Mouse (Mus musculus): ENCODE data around the gene Psmf1. TPM values are rescaled to one million over a fixed set of nuclear protein-coding genes. Genes with fewer than 3 reads are reported as not detected.

Psmf1 gene
- polyA plus RNA-seq, 2 experiments, result 23.9 to 46.2 TPM

- no peaks in the 10 kb centered on the region for H3K9me3 ChIP-seq (ENCODE audit: control insufficient read depth, low read length)
- peak within 1 kb of the TSS in 1 of 2 experiments; percentile 42; a peak in 2 of 4 replicates for H3K4me3 ChIP-seq (ENCODE audit: insufficient read depth in 1 of 2, low read depth in 2 of 2, low read length in 2 of 2)
- no peaks in the 10 kb centered on the region for H3K4me1 ChIP-seq (replicated peaks; ENCODE audit: control insufficient read depth in 2 of 2, insufficient read depth in 2 of 2, low read length in 1 of 2)
- WGBS (ENCODE audit: insufficient replicate concordance), result 4% methylated on average over 25 of the region's 25 CpGs
- no peak for TF ChIP-seq EP300 (IDR thresholded peaks at IDR 0.05; ENCODE audit: low read depth)
- TF ChIP-seq CTCF (IDR thresholded peaks at IDR 0.05; ENCODE audit: low read depth), result no peak
- ATAC-seq (ENCODE audit: insufficient read depth) (no peak), DNase-seq (ENCODE audit: low read depth in 3 of 3, low spot score in 3 of 3) (no peak)
- peaks cover 46% of the 10 kb centered on the region for H3K27me3 ChIP-seq (ENCODE audit: control insufficient read depth, insufficient read depth, low read length)
- peak within 1 kb of the TSS; percentile 59 for H3K4me2 ChIP-seq (ENCODE audit: low read depth)
- no peaks in the 10 kb centered on the region for H3K36me3 ChIP-seq (replicated peaks; ENCODE audit: control insufficient read depth, insufficient read depth, low read depth)
- no peak within 1 kb of the TSS for H3K27ac ChIP-seq
- no peak within 1 kb of the TSS for H3K9ac ChIP-seq (replicated peaks)
Measured at GRCm38 (mm10) chr2:151701231-151702145, 42.5 kb downstream of the Psmf1 start, which contains the start of gene Tmem74b. Gene Tmem74b (plus strand): TSS chr2:151702008.

- WGBS (ENCODE audit: insufficient replicate concordance), result 55% methylated on average over 4 of the region's 4 CpGs
- ATAC-seq (ENCODE audit: insufficient read depth), result no peak
- H3K27ac ChIP-seq, result no peak overlapping the region
- H3K27me3 ChIP-seq (ENCODE audit: control insufficient read depth, insufficient read depth, low read length), result no peaks in the 10 kb centered on the region
- H3K4me3 ChIP-seq (ENCODE audit: insufficient read depth in 1 of 2, low read depth in 2 of 2, low read length in 2 of 2), result no peak overlapping the region
- H3K9me3 ChIP-seq (ENCODE audit: control insufficient read depth, low read length), result no peaks in the 10 kb centered on the region
- H3K9ac ChIP-seq (replicated peaks), result no peak overlapping the region
- no peak for DNase-seq (ENCODE audit: low read depth in 3 of 3, low spot score in 3 of 3)
- H3K4me2 ChIP-seq (ENCODE audit: low read depth), result no peak overlapping the region
- no peak for TF ChIP-seq CTCF (IDR thresholded peaks at IDR 0.05; ENCODE audit: low read depth)
- no peak for TF ChIP-seq EP300 (IDR thresholded peaks at IDR 0.05; ENCODE audit: low read depth)
- no peaks in the 10 kb centered on the region for H3K4me1 ChIP-seq (replicated peaks; ENCODE audit: control insufficient read depth in 2 of 2, insufficient read depth in 2 of 2, low read length in 1 of 2)
- no peaks in the 10 kb centered on the region for H3K36me3 ChIP-seq (replicated peaks; ENCODE audit: control insufficient read depth, insufficient read depth, low read depth)
Measured at GRCm38 (mm10) chr2:151682976-151683375, 61.0 kb downstream of the Psmf1 start.

GRCm38 (mm10) chr2:151682357-151682756 is 61.6 kb downstream of the Psmf1 start:
- ATAC-seq (ENCODE audit: insufficient read depth) (no peak), DNase-seq (ENCODE audit: low read depth in 3 of 3, low spot score in 3 of 3) (no peak)
- TF ChIP-seq CTCF (IDR thresholded peaks at IDR 0.05; ENCODE audit: low read depth) (peak; percentile 43), EP300 (IDR thresholded peaks at IDR 0.05; ENCODE audit: low read depth) (no peak)
- Histone ChIP-seq H3K27me3 (ENCODE audit: control insufficient read depth, insufficient read depth, low read length) (no peaks in the 10 kb centered on the region), H3K9ac (replicated peaks) (no peak overlapping the region), H3K4me1 (replicated peaks; ENCODE audit: control insufficient read depth in 2 of 2, insufficient read depth in 2 of 2, low read length in 1 of 2) (no peaks in the 10 kb centered on the region), H3K4me3 (ENCODE audit: insufficient read depth in 1 of 2, low read depth in 2 of 2, low read length in 2 of 2) (no peak overlapping the region), H3K9me3 (ENCODE audit: control insufficient read depth, low read length) (no peaks in the 10 kb centered on the region), H3K36me3 (replicated peaks; ENCODE audit: control insufficient read depth, insufficient read depth, low read depth) (no peaks in the 10 kb centered on the region), H3K4me2 (ENCODE audit: low read depth) (no peak overlapping the region), H3K27ac (no peak overlapping the region)
- 46% methylated on average over 3 of the region's 3 CpGs for WGBS (ENCODE audit: insufficient replicate concordance)

- H3K27me3 ChIP-seq (ENCODE audit: control insufficient read depth, insufficient read depth, low read length), result no peaks in the 10 kb centered on the region
- H3K9ac ChIP-seq (replicated peaks), result no peak overlapping the region
- H3K4me2 ChIP-seq (ENCODE audit: low read depth), result no peak overlapping the region
- no peak overlapping the region for H3K27ac ChIP-seq
- DNase-seq (ENCODE audit: low read depth in 3 of 3, low spot score in 3 of 3) (no peak), ATAC-seq (ENCODE audit: insufficient read depth) (no peak)
- no peaks in the 10 kb centered on the region for H3K4me1 ChIP-seq (replicated peaks; ENCODE audit: control insufficient read depth in 2 of 2, insufficient read depth in 2 of 2, low read length in 1 of 2)
- no peaks in the 10 kb centered on the region for H3K36me3 ChIP-seq (replicated peaks; ENCODE audit: control insufficient read depth, insufficient read depth, low read depth)
- 45% methylated on average over 2 of the region's 2 CpGs for WGBS (ENCODE audit: insufficient replicate concordance)
- no peaks in the 10 kb centered on the region for H3K9me3 ChIP-seq (ENCODE audit: control insufficient read depth, low read length)
- H3K4me3 ChIP-seq (ENCODE audit: insufficient read depth in 1 of 2, low read depth in 2 of 2, low read length in 2 of 2), result no peak overlapping the region
- no peak for TF ChIP-seq CTCF (IDR thresholded peaks at IDR 0.05; ENCODE audit: low read depth)
- TF ChIP-seq EP300 (IDR thresholded peaks at IDR 0.05; ENCODE audit: low read depth), result no peak
Measured at GRCm38 (mm10) chr2:151676234-151676633, 67.8 kb downstream of the Psmf1 start.

GRCm38 (mm10) chr2:151670968-151671329 is 73.0 kb downstream of the Psmf1 start:
- Histone ChIP-seq H3K27ac (no peak overlapping the region), H3K27me3 (ENCODE audit: control insufficient read depth, insufficient read depth, low read length) (no peaks in the 10 kb centered on the region), H3K4me3 (ENCODE audit: insufficient read depth in 1 of 2, low read depth in 2 of 2, low read length in 2 of 2) (no peak overlapping the region), H3K9ac (replicated peaks) (no peak overlapping the region), H3K9me3 (ENCODE audit: control insufficient read depth, low read length) (no peaks in the 10 kb centered on the region), H3K4me1 (replicated peaks; ENCODE audit: control insufficient read depth in 2 of 2, insufficient read depth in 2 of 2, low read length in 1 of 2) (no peaks in the 10 kb centered on the region), H3K4me2 (ENCODE audit: low read depth) (no peak overlapping the region), H3K36me3 (replicated peaks; ENCODE audit: control insufficient read depth, insufficient read depth, low read depth) (no peaks in the 10 kb centered on the region)
- no peak for TF ChIP-seq CTCF (IDR thresholded peaks at IDR 0.05; ENCODE audit: low read depth)
- 46% methylated on average over 1 of the region's 1 CpGs for WGBS (ENCODE audit: insufficient replicate concordance)
- no peak for DNase-seq (ENCODE audit: low read depth in 3 of 3, low spot score in 3 of 3)
- no peak for ATAC-seq (ENCODE audit: insufficient read depth)
